Mouse (Mus musculus): Measurements from ENCODE around the gene Rhobtb3. TPM values are rescaled to one million over a fixed set of nuclear protein-coding genes. Genes with fewer than 3 reads are reported as not detected.
"Not testable (repeated sequence)": the region's sequence is repeated elsewhere in the genome, so short reads cannot be mapped to it uniquely, and the experiment has no call there.

Gene Rhobtb3
- polyA plus RNA-seq, 1 experiment from 2014 or later = 9.8 TPM

GRCm38 (mm10) chr13:75876188-75876587 is 67.5 kb downstream of the Rhobtb3 start:
- not testable (repeated sequence) for H3K36me3 ChIP-seq

DNA sequence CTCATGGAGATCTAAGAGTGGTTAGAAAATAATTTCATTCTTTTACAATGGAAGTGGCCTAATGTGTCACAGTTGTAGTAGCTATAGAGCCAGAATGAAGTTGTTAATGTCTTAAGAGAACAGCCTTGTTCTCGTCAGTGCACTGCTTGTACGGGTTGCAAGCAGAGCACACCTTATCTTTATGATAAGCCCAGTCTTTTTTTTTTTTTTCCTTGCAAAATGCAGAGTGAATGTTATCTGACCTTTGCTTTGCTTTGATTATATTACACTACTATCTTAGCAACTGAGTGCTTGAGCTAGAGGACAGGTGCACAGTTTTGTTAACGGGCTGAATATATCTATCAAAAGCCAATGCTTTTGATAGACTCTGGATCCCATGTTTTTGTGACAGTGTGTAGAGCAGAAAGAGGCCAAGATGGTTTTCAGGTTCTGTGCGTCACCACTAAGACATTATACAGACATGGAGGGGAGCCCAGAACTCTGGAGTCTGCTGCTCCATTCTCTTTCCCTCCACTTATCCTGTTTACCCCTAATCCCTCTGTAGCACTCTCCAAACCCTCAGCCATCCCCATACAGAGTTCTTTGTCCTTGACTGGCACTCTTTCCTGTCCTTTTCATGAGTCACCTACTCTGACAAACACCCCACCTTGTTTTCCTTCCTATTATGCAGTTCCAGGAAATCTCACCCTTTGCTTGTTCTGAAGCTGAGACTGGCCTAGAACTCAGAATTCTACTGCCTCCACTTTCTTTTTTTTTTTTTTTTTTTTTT is 68.9 kb downstream of the Rhobtb3 start:
- Histone ChIP-seq H3K9ac (no peak overlapping the region), H3K4me3 (no peak overlapping the region), H3K4me1 (0 out of 2 replicates have a peak, but pooled peaks cover 4% of the 10 kb centered on the region), H3K9me3 (replicated peaks) (no peaks in the 10 kb centered on the region), H3K4me2 (no peak overlapping the region), H3K27ac (no peak overlapping the region), H3K27me3 (replicated peaks) (no peaks in the 10 kb centered on the region), H3K36me3 (peaks cover 6% of the 10 kb centered on the region)
- WGBS (ENCODE audit: insufficient replicate concordance) = 42% methylated on average over 4 of the region's 4 CpGs
- ATAC-seq = no peak

More at GRCm38 (mm10) chr13:75876188-75876587, 67.5 kb downstream of the Rhobtb3 start:
- H3K27ac ChIP-seq; H3K9ac ChIP-seq; H3K4me2 ChIP-seq; H3K4me1 ChIP-seq; H3K4me3 ChIP-seq; ATAC-seq; H3K27me3 ChIP-seq (replicated peaks); H3K9me3 ChIP-seq (replicated peaks): not testable (repeated sequence)
- WGBS (ENCODE audit: insufficient replicate concordance) = 70% methylated on average over 7 of the region's 7 CpGs

DNA sequence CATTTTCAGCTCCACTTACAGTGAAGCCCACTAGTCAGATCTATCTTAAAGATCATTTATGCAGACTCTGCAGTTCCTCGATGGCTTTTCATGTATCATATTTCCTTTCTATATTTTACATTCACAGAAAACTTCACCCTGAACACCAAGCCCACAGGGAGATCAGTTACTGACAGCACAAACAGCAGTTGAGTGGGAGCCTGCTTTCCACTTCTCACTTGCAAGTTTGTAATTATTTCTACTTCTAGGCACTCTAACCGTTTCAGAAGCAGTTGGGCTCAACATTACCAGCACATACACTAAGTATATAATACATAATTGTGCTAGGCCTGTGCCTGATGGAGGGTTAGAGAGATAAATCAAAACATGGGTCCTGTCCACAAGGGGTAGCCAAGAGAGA is 75.8 kb downstream of the Rhobtb3 start:
- no peaks in the 10 kb centered on the region for H3K27me3 ChIP-seq (replicated peaks)
- 74% methylated on average over 2 of the region's 2 CpGs for WGBS (ENCODE audit: insufficient replicate concordance)
- peaks cover 20% of the 10 kb centered on the region for H3K4me1 ChIP-seq
- H3K27ac ChIP-seq = no peak overlapping the region
- H3K4me2 ChIP-seq = no peak overlapping the region
- no peak overlapping the region for H3K9ac ChIP-seq
- H3K36me3 ChIP-seq = no peaks in the 10 kb centered on the region; the same call in 1 of the 2 replicates
- H3K9me3 ChIP-seq (replicated peaks) = no peaks in the 10 kb centered on the region
- no peak overlapping the region for H3K4me3 ChIP-seq
- ATAC-seq = no peak

DNA sequence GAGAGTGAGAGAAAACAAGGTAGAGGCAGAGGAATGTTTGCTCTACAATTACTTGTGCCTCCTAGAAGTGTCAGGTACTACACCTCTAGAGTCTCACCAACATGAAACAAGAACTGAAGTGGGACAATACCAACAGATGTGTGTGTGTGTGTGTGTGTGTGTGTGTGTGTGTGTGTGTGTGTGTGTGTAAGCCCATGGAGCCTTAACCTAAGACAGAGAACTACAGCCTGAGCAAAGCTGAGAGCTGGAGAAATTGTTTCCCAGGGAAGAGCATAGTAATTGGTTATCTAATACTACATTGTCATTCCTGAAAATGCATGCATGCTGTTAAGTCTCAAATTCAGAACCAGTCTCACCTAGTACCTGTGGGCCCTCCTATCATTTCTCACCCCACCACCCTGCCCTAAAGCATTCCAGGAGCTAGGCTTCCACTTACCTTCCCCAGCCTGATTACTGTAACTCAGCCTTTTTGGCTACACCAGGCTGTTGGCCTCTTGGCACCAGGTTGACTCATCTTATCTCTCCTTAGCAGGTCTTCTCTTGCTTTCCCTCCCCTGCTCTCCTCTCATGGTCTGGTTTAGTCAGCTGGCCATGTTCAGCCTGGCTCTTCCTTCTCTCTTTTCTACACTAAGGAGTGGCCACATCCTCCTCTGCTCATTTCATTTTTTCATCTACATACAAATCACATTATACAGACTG is 78.1 kb downstream of the Rhobtb3 start:
- H3K9me3 ChIP-seq (replicated peaks) = no peaks in the 10 kb centered on the region
- H3K9ac ChIP-seq = 0 out of 2 replicates have a peak overlapping the region, but pooled peaks have one; percentile 12
- H3K27me3 ChIP-seq (replicated peaks) = no peaks in the 10 kb centered on the region
- H3K4me3 ChIP-seq = no peak overlapping the region
- peaks cover 20% of the 10 kb centered on the region for H3K4me1 ChIP-seq
- peak overlapping the region; percentile 26 for H3K4me2 ChIP-seq
- peak overlapping the region; percentile 73 for H3K27ac ChIP-seq
- ATAC-seq = peak; percentile 100
- H3K36me3 ChIP-seq = no peaks in the 10 kb centered on the region; the same call in 1 of the 2 replicates

DNA sequence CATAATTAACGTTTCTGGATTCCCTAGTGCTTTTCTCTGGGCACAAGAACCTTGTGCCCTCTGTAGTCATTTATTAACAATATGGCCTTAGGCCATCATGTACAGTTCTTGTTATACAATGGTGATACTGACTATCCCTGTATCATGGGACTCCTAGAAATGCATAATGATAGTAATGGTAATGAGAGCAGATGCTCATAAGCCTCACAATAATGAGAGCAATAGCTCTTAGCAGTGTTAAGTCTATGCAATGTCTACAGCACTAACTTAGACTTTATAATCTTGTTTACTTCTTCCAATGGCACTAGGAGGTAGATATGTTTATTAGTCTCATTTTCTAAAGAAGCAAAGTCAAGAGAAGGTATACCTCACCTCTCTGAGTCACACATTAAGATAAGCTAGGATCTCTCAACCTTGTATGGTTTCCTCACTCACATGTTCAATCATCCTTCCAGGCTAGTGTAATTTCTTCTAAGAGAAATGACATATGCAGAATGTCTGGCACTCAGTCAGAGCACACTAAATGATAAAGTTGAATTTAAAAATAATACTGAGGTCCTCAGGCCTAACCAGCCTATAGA is 84.4 kb downstream of the Rhobtb3 start:
- no peaks in the 10 kb centered on the region for H3K27me3 ChIP-seq (replicated peaks)
- H3K9me3 ChIP-seq (replicated peaks) = no peaks in the 10 kb centered on the region
- WGBS (ENCODE audit: insufficient replicate concordance) = 43% methylated on average over 1 of the region's 1 CpGs
- H3K4me2 ChIP-seq = no peak overlapping the region
- ATAC-seq = no peak
- H3K4me3 ChIP-seq = no peak overlapping the region
- H3K36me3 ChIP-seq = no peaks in the 10 kb centered on the region
- no peaks in the 10 kb centered on the region for H3K4me1 ChIP-seq
- no peak overlapping the region for H3K9ac ChIP-seq
- H3K27ac ChIP-seq = no peak overlapping the region

DNA sequence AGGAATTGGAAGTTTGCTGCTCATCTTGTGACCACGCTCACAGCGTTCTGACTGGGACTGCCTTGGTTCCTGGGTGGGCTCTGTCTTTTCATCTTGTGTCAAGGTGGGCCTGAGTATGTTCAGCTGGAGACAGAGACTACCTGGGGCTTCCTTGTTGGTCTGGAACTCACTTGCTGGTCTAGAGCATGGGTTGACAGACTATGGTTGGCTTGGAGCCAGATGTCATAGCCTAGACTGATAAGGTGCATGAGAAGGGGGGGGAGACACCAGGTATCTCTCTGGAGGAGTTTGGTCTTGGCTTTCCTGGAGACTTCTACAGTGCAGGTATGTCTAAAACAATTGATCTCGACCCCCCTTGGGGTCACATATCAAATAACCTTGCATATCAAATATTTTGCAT is 90.6 kb downstream of the Rhobtb3 start:
- Histone ChIP-seq H3K4me1 (no peaks in the 10 kb centered on the region), H3K4me2 (no peak overlapping the region), H3K9ac (no peak overlapping the region), H3K4me3 (no peak overlapping the region), H3K9me3 (replicated peaks) (no peaks in the 10 kb centered on the region), H3K27me3 (replicated peaks) (no peaks in the 10 kb centered on the region), H3K36me3 (no peaks in the 10 kb centered on the region), H3K27ac (no peak overlapping the region)
- ATAC-seq = no peak
- WGBS (ENCODE audit: insufficient replicate concordance) = 73% methylated on average over 3 of the region's 3 CpGs

DNA sequence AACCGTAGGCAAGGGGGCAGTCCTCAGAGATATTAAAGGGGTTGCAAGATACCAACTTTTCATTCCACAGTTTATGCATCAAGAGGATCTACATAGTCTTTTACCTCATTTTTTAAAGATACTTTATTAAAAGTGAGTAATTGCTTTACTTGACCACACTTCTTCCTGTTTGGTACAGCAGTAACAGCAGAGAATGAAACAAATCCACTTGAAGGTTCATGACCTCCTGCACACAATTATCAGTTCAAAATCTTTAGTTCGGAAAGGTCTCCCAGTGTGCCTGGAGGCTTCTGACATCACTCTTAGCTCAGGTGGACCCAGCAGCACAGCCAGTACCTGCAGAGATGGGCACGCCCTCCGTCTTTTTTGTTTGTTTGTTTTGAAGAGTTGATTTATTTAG is 91.7 kb downstream of the Rhobtb3 start:
- 77% methylated on average over 4 of the region's 4 CpGs for WGBS (ENCODE audit: insufficient replicate concordance)
- Histone ChIP-seq H3K9me3 (replicated peaks) (no peaks in the 10 kb centered on the region), H3K36me3 (0 out of 2 replicates have a peak, but pooled peaks cover 5% of the 10 kb centered on the region), H3K27ac (no peak overlapping the region), H3K4me1 (peaks cover 3% of the 10 kb centered on the region; the same call in 1 of the 2 replicates), H3K27me3 (replicated peaks) (no peaks in the 10 kb centered on the region), H3K4me2 (no peak overlapping the region), H3K4me3 (no peak overlapping the region), H3K9ac (no peak overlapping the region)
- no peak for ATAC-seq

- Histone ChIP-seq H3K4me3 (no peak overlapping the region), H3K9me3 (replicated peaks) (no peaks in the 10 kb centered on the region), H3K4me2 (no peak overlapping the region), H3K4me1 (peaks cover 32% of the 10 kb centered on the region), H3K36me3 (0 out of 2 replicates have a peak, but pooled peaks cover 5% of the 10 kb centered on the region), H3K27ac (no peak overlapping the region), H3K9ac (no peak overlapping the region), H3K27me3 (replicated peaks) (no peaks in the 10 kb centered on the region)
- WGBS (ENCODE audit: insufficient replicate concordance) = 59% methylated on average over 6 of the region's 6 CpGs
- peak; percentile 57; the same call in 1 of the 2 replicates for ATAC-seq
These were observed 96.7 kb downstream of the Rhobtb3 start for GRCm38 (mm10) chr13:75847027-75847426.

GRCm38 (mm10) chr13:75845519-75846166 is 98.1 kb downstream of the Rhobtb3 start:
- ATAC-seq = no peak
- Histone ChIP-seq H3K9ac (no peak overlapping the region), H3K4me1 (peaks cover 46% of the 10 kb centered on the region), H3K27ac (no peak overlapping the region), H3K9me3 (replicated peaks) (no peaks in the 10 kb centered on the region), H3K4me3 (no peak overlapping the region), H3K4me2 (no peak overlapping the region), H3K27me3 (replicated peaks) (no peaks in the 10 kb centered on the region), H3K36me3 (0 out of 2 replicates have a peak, but pooled peaks cover 5% of the 10 kb centered on the region)
- 19% methylated on average over 4 of the region's 4 CpGs for WGBS (ENCODE audit: insufficient replicate concordance)

DNA sequence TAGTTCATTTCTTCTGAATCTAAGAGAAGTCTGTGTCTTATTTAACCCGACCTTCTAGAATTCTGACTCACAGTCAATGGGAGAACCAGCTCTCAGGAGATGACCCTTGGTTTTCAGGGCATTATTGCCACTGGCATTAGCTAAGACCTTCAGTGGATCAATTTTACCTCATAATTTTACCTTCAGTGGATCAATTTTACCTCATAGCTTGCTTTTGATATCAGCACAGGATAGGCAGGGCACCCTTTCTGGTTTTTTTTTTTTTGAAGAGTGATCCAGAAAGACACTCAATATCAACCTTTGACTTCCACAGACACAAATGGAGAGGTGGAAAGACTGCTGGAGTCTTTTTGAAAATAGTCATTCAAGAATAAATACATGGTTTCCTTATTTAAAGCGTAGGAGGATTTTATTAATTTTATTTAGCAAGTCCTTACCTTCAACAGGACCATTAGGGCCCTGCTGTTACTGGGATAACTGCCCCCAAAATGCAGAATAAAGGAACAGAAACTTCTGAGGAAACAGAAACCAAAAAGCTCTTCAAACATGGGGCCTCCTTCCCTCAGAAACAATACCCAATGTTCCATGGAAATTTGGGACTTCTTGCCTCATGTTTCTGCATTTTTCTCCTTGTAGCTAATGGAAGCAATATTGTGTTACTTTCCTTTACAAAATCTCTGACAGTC is 98.7 kb downstream of the Rhobtb3 start:
- no peak overlapping the region for H3K4me3 ChIP-seq
- no peak overlapping the region for H3K9ac ChIP-seq
- H3K9me3 ChIP-seq (replicated peaks) = no peaks in the 10 kb centered on the region
- H3K27me3 ChIP-seq (replicated peaks) = no peaks in the 10 kb centered on the region
- no peak for ATAC-seq
- no peak overlapping the region for H3K27ac ChIP-seq
- WGBS (ENCODE audit: insufficient replicate concordance) = 71% methylated on average over 2 of the region's 2 CpGs
- no peak overlapping the region for H3K4me2 ChIP-seq
- H3K4me1 ChIP-seq = peaks cover 53% of the 10 kb centered on the region
- 0 out of 2 replicates have a peak, but pooled peaks cover 5% of the 10 kb centered on the region for H3K36me3 ChIP-seq

GRCm38 (mm10) chr13:75843993-75844683 is 99.6 kb downstream of the Rhobtb3 start:
- H3K4me3 ChIP-seq = no peak overlapping the region
- 0 out of 2 replicates have a peak, but pooled peaks cover 5% of the 10 kb centered on the region for H3K36me3 ChIP-seq
- no peak for ATAC-seq
- peaks cover 61% of the 10 kb centered on the region for H3K4me1 ChIP-seq
- H3K27ac ChIP-seq = no peak overlapping the region
- H3K27me3 ChIP-seq (replicated peaks) = no peaks in the 10 kb centered on the region
- no peak overlapping the region for H3K9ac ChIP-seq
- H3K9me3 ChIP-seq (replicated peaks) = no peaks in the 10 kb centered on the region
- H3K4me2 ChIP-seq = peak overlapping the region; percentile 2
- WGBS (ENCODE audit: insufficient replicate concordance) = 53% methylated on average over 8 of the region's 8 CpGs

Measured in liver, embryonic 12.5 days (tissue).